Mouse (Mus musculus) spleen, adult 2 months (tissue): ENCODE measurements around the gene Epyc. TPM values are rescaled to one million over a fixed set of nuclear protein-coding genes. Genes with fewer than 3 reads are reported as not detected.
"Not testable (repeated sequence)": the region's sequence is repeated elsewhere in the genome, so short reads cannot be mapped to it uniquely, and the experiment has no call there.

Experiments
- DNase-seq, 2 experiments: peaks; one replicate each; pipeline versions ENCODE4 v3.0.0 to v3.0.0-alpha.2; 2012 to 2021; ENCODE audit warnings: low spot score in 2 of 2, low read depth in 1 of 2
- H3K27ac ChIP-seq: fragments of 200-500 bp; 2 replicates; pipeline ENCODE4 v1.5.1; 2012; ENCODE audit warnings: low read length, inconsistent platforms; ENCODE audit not compliant: insufficient read depth
- H3K27me3 ChIP-seq: fragments of 200-500 bp; 2 replicates; pipeline ENCODE4 v1.6.1; 2012; ENCODE audit warnings: mild to moderate bottlenecking, moderate library complexity, low read length, inconsistent platforms; ENCODE audit not compliant: control insufficient read depth, insufficient read depth
- H3K36me3 ChIP-seq: fragments of 200-500 bp; 2 replicates; pipeline ENCODE4 v1.6.1; 2012; ENCODE audit warnings: mild to moderate bottlenecking, low read length, inconsistent platforms; ENCODE audit not compliant: control insufficient read depth, insufficient read depth
- H3K4me1 ChIP-seq: fragments of 200-500 bp; 2 replicates; pipeline ENCODE4 v1.6.1; 2011; ENCODE audit warnings: inconsistent platforms; ENCODE audit not compliant: control insufficient read depth, insufficient read depth, insufficient read length
- H3K4me3 ChIP-seq: fragments of 200-500 bp; 2 replicates; pipeline ENCODE4 v1.5.1; 2011; ENCODE audit warnings: mild to moderate bottlenecking, inconsistent platforms; ENCODE audit not compliant: insufficient read depth, insufficient read length; ENCODE audit errors: extremely low read depth
- CTCF ChIP-seq: fragments of 200-500 bp; IDR thresholded peaks from 2 replicates; pipeline ENCODE4 v1.5.1; 2011; ENCODE audit warnings: mild to moderate bottlenecking, inconsistent platforms; ENCODE audit not compliant: insufficient read depth, insufficient read length, insufficient replicate concordance; ENCODE audit errors: extremely low read depth
- POLR2A ChIP-seq: fragments of 200-500 bp; IDR thresholded peaks from 2 replicates; pipeline ENCODE4 v1.6.1; 2011; ENCODE audit warnings: low read depth, low read length, inconsistent platforms
- WGBS: fragments of 180-500 bp; shearing (Covaris S2); methylation state at CpG from one replicate; pipeline ENCODE4 v1.1.7; 2018; 5-methylcytosine and 5-hydroxymethylcytosine counted together
- polyA plus RNA-seq: library from polyadenylated mRNA; depleted of rRNA; stranded (reverse); fragments of >200 nt; gene quantifications from 2 replicates; pipeline ENCODE4 v1.2.3, GENCODE M21; 2012; rRNA removed

Epyc gene
- polyA plus RNA-seq, 1 experiment: not detected

DNA sequence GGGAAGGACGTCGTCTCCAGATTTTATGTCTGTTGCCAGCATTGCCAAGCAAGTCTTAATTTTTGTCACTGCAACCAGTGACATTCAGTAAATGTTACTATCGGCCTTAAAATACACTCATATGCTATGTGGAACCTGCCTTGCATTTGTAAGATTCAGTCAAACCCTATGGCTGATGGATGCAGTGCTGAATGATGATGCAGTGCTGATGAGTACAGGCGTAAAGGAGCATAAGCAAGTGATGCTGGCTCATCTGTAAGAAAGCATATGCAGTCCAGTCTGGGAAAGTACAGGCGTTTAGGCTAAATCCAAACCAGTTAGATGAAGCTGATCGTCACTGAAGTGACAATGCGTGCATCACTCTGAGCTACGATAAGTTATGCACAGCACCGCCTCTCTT, 78.8 kb downstream of the Epyc start:
- Histone ChIP-seq H3K4me3 (no peak overlapping the region), H3K27ac (no peak overlapping the region), H3K36me3 (no peaks in the 10 kb centered on the region), H3K27me3 (no peaks in the 10 kb centered on the region), H3K4me1 (no peaks in the 10 kb centered on the region)
- DNase-seq: no peak
- TF ChIP-seq POLR2A: no peak
- no peak for TF ChIP-seq CTCF
- 90% methylated on average over 9 of the region's 9 CpGs for WGBS

GRCm38 (mm10) chr10:97725929-97726328, 82.1 kb downstream of the Epyc start:
- DNase-seq: no peak
- Histone ChIP-seq H3K4me1 (no peaks in the 10 kb centered on the region), H3K4me3 (no peak overlapping the region), H3K27me3 (no peaks in the 10 kb centered on the region), H3K36me3 (no peaks in the 10 kb centered on the region), H3K27ac (no peak overlapping the region)
- TF ChIP-seq POLR2A: no peak
- no peak for TF ChIP-seq CTCF
- WGBS: 38% methylated on average over 1 of the region's 1 CpGs

DNA sequence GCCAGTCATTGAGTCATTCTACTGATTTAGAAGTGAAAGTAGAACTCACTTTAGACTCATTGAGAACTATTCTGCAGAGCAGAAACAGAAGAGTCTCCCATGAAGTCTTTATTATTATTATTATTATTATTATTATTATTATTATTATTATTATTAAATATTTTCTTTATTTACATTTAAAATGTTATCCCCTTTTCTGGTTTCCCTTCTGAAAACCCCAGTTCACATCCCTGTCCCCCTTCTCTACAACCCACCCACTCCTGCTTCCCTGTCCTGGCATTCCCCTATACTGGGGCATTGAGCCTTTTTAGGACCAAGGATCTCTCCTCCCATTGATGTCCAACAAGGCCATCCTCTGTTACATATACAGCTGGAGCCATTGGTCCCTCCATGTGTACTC, 82.8 kb downstream of the Epyc start, which contains the start of gene C030005K15Rik:
C030005K15Rik (minus strand) TSS at position 101 of the 400 bp plus-strand sequence.
- DNase-seq, H3K27me3 ChIP-seq, H3K36me3 ChIP-seq, H3K4me3 ChIP-seq, H3K27ac ChIP-seq, H3K4me1 ChIP-seq: not testable (repeated sequence)

Other genes with a start within 250 kb of the Epyc start
- gene Dcn, start 164.5 kb upstream of the Epyc start, polyA plus RNA-seq: 13.3 and 13.4 TPM in 2 replicates
- 0.21 and 0.34 TPM in 2 replicates for gene Lum, start 78.9 kb upstream of the Epyc start, polyA plus RNA-seq
- gene Kera, start 37.2 kb upstream of the Epyc start, polyA plus RNA-seq: not detected in 2 replicates
- gene Ccer1, start 49.0 kb downstream of the Epyc start, polyA plus RNA-seq: not detected in 2 replicates
- gene C030005K15Rik, start 82.7 kb downstream of the Epyc start, polyA plus RNA-seq: not detected in 2 replicates